Mouse (Mus musculus) naive thymus-derived CD4-positive, alpha-beta T cell, adult 5 months (primary cell): ENCODE measurements around the gene Abt1. TPM values are rescaled to one million over a fixed set of nuclear protein-coding genes. Genes with fewer than 3 reads are reported as not detected.

Experiments
- polyA plus RNA-seq: library from polyadenylated mRNA; unstranded; fragments of 100-300 nt; shearing (Covaris generic); gene quantifications from one replicate; pipeline ENCODE4 v1.2.1, GENCODE M21; 2017

Gene Abt1
- 18.0 TPM for polyA plus RNA-seq

GRCm38 (mm10) chr13:23423286-23424051, at the start of gene Abt1:
Abt1 (minus strand) TSS chr13:23423866.

GRCm38 (mm10) chr13:23465600-23466109, 42.0 kb upstream of the Abt1 start, which contains the start of gene Btn1a1:
Btn1a1 (minus strand) TSS chr13:23465901.

GRCm38 (mm10) chr13:23368583-23369420, 54.9 kb downstream of the Abt1 start, which contains the start of gene Zfp322a:
Zfp322a (minus strand) TSS chr13:23369208.

Other genes starting within 250 kb of the Abt1 start
- gene Vmn1r220, start 235.9 kb downstream of the Abt1 start, polyA plus RNA-seq, result 0.05 TPM
- not detected for gene Vmn1r221, start 209.7 kb downstream of the Abt1 start, polyA plus RNA-seq
- not detected for gene Vmn1r222, start 187.9 kb downstream of the Abt1 start, polyA plus RNA-seq
- not detected for gene Vmn1r223, start 176.7 kb downstream of the Abt1 start, polyA plus RNA-seq
- gene Zfp322a, start 54.7 kb downstream of the Abt1 start, polyA plus RNA-seq, result 10.4 TPM
- not detected for gene Btn1a1, start 42.0 kb upstream of the Abt1 start, polyA plus RNA-seq
- not detected for gene Btn2a2, start 65.0 kb upstream of the Abt1 start, polyA plus RNA-seq
- gene Hist1h4h, start 107.2 kb upstream of the Abt1 start, polyA plus RNA-seq, result 6.2 TPM
- gene Hist1h2af, start 110.0 kb upstream of the Abt1 start, polyA plus RNA-seq, result not detected
- not detected for gene Hist1h3g, start 111.6 kb upstream of the Abt1 start, polyA plus RNA-seq
- gene Hist1h2bh, start 119.5 kb upstream of the Abt1 start, polyA plus RNA-seq, result 0.42 TPM
- 1.5 TPM for gene Hist1h3f, start 120.2 kb upstream of the Abt1 start, polyA plus RNA-seq
- gene Hist1h4f, start 127.8 kb upstream of the Abt1 start, polyA plus RNA-seq, result not detected
- 0.37 TPM for gene Hist1h1d, start 129.4 kb upstream of the Abt1 start, polyA plus RNA-seq
- 5.2 TPM for gene Hist1h3e, start 138.5 kb upstream of the Abt1 start, polyA plus RNA-seq
- 1.9 TPM for gene Hist1h2ae, start 147.4 kb upstream of the Abt1 start, polyA plus RNA-seq
- 1.2 TPM for gene Hist1h2bg, start 147.5 kb upstream of the Abt1 start, polyA plus RNA-seq
- gene Hist1h2bf, start 150.3 kb upstream of the Abt1 start, polyA plus RNA-seq, result not detected
- not detected for gene Hist1h2ad, start 150.5 kb upstream of the Abt1 start, polyA plus RNA-seq
- 0.40 TPM for gene Hist1h3d, start 151.9 kb upstream of the Abt1 start, polyA plus RNA-seq
- 19.6 TPM for gene Hist1h4d, start 157.7 kb upstream of the Abt1 start, polyA plus RNA-seq
- 1.4 TPM for gene Hist1h2be, start 197.3 kb upstream of the Abt1 start, polyA plus RNA-seq
- 7.9 TPM for gene Hist1h1e, start 198.7 kb upstream of the Abt1 start, polyA plus RNA-seq